Mouse (Mus musculus) thymus, adult 2 months (tissue): ENCODE data around the gene Auts2.

Experiments used
- CTCF ChIP-seq: fragments of 200-500 bp; IDR thresholded peaks from 2 replicates; pipeline ENCODE4 v1.5.1; 2012; ENCODE audit warnings: mild to moderate bottlenecking, control low read depth, low read length, moderate library complexity, borderline replicate concordance; ENCODE audit not compliant: control insufficient read depth, poor library complexity, insufficient read depth; ENCODE audit errors: extremely low read depth
- POLR2A ChIP-seq: fragments of 200-500 bp; IDR thresholded peaks from 2 replicates; pipeline ENCODE4 v1.6.1; 2012; ENCODE audit warnings: mild to moderate bottlenecking, low read length, control low read depth, moderate library complexity; ENCODE audit not compliant: control insufficient read depth, poor library complexity, insufficient read depth; ENCODE audit errors: extremely low read depth

- TF ChIP-seq POLR2A: no peak
- TF ChIP-seq CTCF: no peak
Observed at GRCm38 (mm10) chr5:132052637-132053036, 490.5 kb downstream of the Auts2 start.
